Mouse (Mus musculus) mesoderm, embryonic 11.5 days (tissue): ENCODE data around the gene B4galnt1.
"Not testable (repeated sequence)": the region's sequence is repeated elsewhere in the genome, so short reads cannot be mapped to it uniquely, and the experiment has no call there.

Experiments used
- DNase-seq: peaks from one replicate; pipeline ENCODE4 v3.0.0-alpha.2; 2012; ENCODE audit warnings: low read depth, low spot score

The B4galnt1 gene

DNA sequence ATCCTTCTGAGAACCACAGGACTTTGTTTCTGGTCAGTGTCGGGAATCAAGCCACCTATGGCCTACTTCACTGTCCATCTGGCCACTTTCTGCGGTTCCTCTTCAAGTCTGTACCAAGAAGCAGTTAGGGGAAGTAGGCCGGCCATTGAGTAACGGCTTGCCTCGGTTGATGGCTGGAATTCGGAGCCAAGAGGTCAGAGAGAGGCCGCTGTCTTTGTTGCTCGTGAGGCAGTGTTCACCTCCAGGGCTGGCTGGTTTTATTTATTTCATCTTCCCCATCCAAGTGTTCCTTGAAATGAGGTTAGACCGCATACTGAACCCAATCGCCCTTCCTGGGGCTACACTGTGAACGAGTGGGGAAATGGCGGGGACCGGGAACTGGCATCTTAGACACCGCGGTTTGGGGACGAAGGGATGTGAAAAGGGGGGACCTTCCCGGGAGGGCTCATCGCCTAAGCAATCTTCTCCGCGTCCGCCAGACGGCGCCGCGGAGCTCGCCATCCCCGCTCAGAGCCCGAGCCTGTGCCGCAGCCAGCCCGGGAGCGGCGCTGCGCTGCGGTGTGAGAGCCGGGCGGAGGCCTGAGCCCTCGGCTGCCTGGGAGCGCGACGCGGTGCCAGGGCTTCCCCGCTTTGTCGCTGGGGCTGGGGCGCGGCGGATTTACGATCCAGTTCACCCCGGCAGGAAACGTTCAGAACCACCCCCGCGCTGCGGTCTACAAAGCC, at the start of gene B4galnt1:
Gene B4galnt1 (plus strand): TSS at position 595 of the 723 bp plus-strand sequence.
- DNase-seq, result peak; percentile 91

GRCm38 (mm10) chr10:127118470-127118869, 46.6 kb upstream of the B4galnt1 start:
- no peak for DNase-seq

- no peak for DNase-seq
These were observed 45.8 kb upstream of the B4galnt1 start for GRCm38 (mm10) chr10:127119229-127119628.

GRCm38 (mm10) chr10:127120301-127121065, 44.5 kb upstream of the B4galnt1 start:
- DNase-seq, result no peak

DNA sequence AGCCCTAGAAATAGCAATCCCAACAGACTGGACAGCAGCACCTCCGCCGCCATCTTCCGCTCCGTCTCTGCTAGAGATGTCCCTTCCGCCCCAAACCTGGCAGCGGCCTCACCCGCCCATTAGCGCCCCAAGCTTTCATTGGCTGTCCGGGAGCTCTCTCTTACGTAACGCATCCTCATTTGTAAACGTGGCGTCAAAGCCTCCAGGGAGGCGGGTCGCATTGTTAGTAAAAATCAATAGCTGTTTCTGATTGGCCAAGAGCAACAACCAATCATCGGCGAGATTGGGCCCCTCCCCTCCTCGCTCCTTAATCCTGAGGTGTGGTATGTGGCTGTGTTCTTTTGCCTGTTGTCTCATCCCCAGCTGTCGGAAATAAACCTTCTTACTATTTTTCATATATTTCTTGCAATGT, 44.0 kb upstream of the B4galnt1 start, which contains the start of gene Os9:
Gene Os9 (minus strand): TSS at position 66 of the 412 bp plus-strand sequence.
- peak; percentile 99 for DNase-seq

- no peak for DNase-seq
These were observed 43.0 kb upstream of the B4galnt1 start for GRCm38 (mm10) chr10:127122018-127122417.

DNA sequence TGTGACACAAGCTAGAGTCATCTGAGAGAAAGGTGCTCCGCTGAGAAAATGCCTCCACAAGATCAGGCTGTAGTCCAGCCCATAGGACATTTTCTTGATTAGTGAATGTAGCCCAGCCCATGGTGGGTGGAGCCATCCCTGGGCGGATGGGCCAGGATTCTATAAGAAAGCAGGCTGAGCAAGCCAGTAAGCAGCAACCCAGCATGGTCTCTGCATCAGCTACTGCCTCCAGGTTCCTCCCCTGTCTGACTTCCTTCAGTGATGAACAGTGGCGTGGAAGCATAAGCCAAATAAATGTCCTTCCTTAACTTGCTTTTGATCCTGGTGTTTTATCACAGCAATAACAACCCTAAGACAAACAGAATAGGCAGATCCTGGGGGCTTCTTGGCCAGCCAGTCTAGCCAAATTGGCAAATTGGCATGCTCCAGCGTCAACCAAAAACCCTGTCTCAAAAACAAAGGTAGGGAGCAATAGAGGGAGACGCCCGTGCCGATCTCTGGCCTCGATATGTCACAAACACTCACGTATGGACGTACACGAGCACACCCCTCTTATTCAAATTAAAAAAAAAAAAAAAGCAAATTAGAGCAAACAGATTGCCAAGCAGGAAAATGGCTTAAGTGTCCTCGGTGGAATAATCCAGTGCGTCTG, 42.1 kb upstream of the B4galnt1 start:
- DNase-seq, result peak; percentile 39

- peak; percentile 74 for DNase-seq
These were observed 41.6 kb upstream of the B4galnt1 start for GRCm38 (mm10) chr10:127123436-127123805.

DNA sequence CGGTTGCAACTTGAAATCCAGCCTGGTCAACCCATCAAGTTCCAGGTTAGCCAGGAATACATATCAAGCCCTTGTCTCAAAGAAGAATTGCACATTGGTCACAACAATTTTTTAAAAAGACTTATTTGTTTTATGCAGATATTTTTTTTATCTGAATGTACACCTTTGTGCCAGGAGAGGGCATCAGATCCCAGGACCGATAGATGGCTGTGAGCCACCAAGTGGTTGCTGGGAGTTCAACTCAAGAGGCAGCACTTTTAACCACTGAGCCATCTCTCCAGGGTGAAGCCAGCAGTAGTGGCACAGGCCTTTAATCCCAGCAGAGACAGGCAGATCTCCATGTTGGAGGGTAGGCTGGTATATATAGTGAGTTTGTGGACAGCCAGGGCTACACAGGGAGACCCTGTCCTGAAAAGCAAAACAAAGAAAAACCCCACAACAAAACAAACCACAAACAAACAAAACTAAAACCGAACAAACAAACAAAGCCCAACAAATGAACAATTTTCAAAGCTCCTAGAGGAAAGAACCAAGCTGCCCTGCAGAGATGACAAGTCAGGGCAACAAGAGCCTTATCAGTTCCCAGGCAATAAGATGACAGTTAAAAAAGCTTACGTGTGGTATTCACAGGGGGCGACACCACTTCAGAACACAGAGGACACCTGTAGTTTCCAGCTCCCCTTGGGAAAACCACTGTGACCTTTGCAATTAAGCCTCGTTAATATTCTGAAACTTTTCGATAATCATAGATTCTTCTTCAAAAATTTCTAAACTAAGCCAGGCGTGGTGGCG, 39.6 kb upstream of the B4galnt1 start:
- peak; percentile 35 for DNase-seq

DNA sequence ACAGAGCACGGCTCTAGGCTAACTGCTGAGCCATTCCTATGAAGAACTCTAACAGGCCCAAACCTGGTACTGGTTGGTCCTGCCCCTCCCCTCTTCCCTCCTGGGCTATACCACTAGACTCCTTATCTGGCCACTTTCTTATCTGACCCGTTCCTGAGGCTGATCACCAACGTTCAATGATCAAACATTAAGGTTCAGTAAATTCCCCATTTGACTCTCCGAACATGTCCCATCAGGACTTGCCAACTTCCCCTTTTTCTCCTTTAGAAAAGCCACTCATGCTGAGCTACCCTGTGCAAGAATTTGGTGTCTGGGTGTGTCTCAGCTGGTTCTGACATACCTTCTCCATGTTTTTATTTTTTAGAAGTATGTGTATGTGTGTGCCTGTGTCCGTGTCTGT, 38.4 kb upstream of the B4galnt1 start:
- no peak for DNase-seq

DNA sequence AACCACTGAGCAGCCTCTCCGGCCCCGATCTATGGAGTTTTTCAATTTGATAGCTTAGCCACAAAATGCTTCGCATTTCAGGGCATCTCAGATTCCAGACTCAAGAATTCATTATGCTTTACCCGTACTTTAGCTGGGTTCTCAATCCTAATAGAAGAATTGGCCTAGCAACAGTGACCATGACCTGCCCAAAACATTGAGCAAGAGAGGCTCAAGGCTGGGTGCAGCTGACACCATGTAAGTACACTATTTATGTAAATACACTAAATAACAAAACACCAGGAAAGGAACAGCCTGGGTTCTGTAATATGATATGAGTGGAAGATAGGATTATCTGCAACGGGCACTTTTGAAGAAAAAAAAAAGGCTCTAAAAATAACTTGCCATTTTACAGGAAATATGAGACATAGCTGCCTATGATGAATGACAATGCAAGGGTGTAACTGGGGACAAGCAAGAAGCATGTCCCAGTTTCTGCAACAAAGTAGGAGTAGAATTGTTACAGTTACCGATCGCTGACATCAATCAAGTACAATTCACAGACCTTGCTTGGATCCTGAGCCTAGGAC, 37.2 kb upstream of the B4galnt1 start:
- no peak for DNase-seq

GRCm38 (mm10) chr10:127129431-127129830, 35.6 kb upstream of the B4galnt1 start:
- no peak for DNase-seq

- no peak for DNase-seq
These were observed 32.6 kb upstream of the B4galnt1 start for GRCm38 (mm10) chr10:127132469-127132868.

DNA sequence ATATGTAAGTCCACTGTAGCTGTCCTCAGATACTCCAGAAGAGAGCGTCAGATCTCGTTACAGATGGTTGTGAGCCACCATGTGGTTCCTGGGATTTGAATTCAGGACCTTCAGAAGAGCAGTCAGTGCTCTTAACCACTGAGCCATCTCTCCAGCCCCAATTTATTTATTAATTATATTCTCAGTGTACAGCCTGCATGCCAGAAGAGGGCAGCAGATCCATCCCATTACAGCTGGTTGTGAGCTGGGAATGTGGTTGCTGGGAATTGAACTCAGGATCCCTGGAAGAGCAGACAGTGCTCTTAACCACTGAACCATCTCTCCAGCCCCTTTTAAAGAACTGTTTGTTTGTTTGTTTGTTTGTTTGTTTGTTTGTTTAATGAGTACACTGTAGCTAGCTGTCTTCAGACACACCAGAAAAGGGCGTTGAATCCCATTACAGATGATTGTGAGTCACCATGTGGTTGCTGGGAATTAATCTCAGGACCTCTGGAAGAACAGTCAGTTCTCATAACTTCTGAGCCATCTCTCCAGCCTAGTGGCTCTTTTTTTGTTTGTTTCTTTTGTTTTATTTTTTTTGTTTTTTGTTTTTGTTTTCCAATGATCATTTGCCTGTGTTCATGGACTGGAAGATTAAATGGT, 30.5 kb upstream of the B4galnt1 start:
- not testable (repeated sequence) for DNase-seq

GRCm38 (mm10) chr10:127135118-127135836, 29.7 kb upstream of the B4galnt1 start:
- DNase-seq, result no peak

DNA sequence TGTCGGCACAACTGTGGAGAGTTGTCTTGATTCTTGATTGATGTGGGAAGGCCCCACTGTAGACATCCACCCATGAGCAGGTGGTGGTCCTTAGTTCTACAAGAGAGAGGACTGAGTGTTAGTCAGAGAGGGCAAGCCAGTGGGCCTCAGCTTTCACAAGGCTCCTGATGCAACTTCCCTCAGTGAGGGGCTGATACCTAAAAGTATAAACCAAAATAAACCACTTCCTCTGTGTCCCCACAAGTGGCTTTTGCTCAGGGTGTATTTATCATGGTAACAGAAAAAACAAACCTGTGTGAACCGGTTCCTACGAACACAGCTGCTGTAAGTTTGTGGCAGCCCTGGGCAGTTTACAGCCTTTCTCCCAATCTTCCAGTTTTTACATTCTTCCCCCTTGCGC, 28.5 kb upstream of the B4galnt1 start:
- no peak for DNase-seq

DNA sequence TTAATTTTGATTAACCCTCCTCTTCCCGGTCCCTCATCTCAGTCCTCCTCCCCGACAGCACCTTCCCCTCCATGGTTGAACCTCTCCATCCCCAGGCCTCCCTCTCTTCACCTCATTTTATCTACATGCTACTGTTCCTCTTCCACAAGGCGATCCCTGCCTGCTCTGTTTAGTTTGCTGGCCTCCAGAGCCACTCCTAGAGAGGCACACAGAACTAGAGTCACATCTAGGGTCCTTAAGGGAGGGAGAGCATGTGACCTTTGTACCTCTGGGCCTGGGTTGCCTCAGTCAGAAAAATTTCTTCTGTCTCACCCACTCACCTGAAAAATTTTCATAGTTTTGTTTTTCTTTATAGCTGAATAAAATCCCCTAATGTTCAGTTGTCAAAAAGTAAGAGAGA, 27.1 kb upstream of the B4galnt1 start:
- DNase-seq, result no peak

GRCm38 (mm10) chr10:127138328-127139141, 26.5 kb upstream of the B4galnt1 start:
- DNase-seq, result no peak

DNA sequence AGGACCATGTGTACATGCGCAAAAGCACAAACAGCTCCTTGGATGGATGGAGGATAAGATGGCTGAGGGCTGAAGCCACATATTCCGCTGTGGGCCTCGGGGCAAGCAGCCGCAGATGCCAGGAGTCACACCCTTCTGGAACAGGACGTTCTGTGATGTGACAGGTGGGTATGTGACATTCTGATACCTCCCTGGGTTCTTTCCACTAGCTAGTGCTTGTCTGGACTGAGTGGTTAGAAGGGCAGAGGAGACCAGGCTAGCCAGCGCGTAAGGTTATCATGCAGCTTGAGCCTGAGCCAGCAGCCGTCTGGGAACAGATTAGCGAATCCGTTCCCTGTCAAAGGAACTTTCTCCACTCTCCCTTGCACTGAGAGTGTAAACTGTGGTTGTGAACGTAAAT, 24.1 kb upstream of the B4galnt1 start:
- no peak for DNase-seq
